Mouse (Mus musculus) C2C12 (cell line): ENCODE data around the gene 2900092C05Rik. TPM values are rescaled to one million over a fixed set of nuclear protein-coding genes. Genes with fewer than 3 reads are reported as not detected.

Source experiments
- H3K27me3 ChIP-seq: one replicate; pipeline ENCODE4 v1.6.1; 2011; ENCODE audit not compliant: control insufficient read depth, insufficient read depth, insufficient read length
- H3K36me3 ChIP-seq: one replicate; pipeline ENCODE4 v1.6.1; 2011; ENCODE audit not compliant: control insufficient read depth, insufficient read depth
- H3K4me3 ChIP-seq: one replicate; pipeline ENCODE4 v1.5.1; 2011; ENCODE audit warnings: mild to moderate bottlenecking, control low read depth; ENCODE audit not compliant: poor library complexity, insufficient read depth, severe bottlenecking
- H3K79me2 ChIP-seq: one replicate; pipeline ENCODE4 v1.6.1; 2011; ENCODE audit not compliant: control insufficient read depth, insufficient read depth
- H3K79me3 ChIP-seq: one replicate; pipeline ENCODE4 v1.6.1; 2011; ENCODE audit warnings: low read depth, control low read depth
- H3ac ChIP-seq: one replicate; pipeline ENCODE3; 2011; ENCODE audit warnings: low read depth; ENCODE audit not compliant: control insufficient read depth, insufficient read length
- CEBPB ChIP-seq: IDR thresholded peaks from one replicate; pipeline ENCODE4 v1.6.1; 2011; ENCODE audit warnings: low read depth, mild to moderate bottlenecking, control low read depth, moderate library complexity
- CTCF ChIP-seq: IDR thresholded peaks from one replicate; pipeline ENCODE4 v1.5.1; 2011; ENCODE audit not compliant: control insufficient read depth, insufficient read depth, insufficient read length
- FOSL1 ChIP-seq: IDR thresholded peaks from one replicate; pipeline ENCODE4 v1.8.0; 2011; ENCODE audit warnings: mild to moderate bottlenecking, low read length; ENCODE audit not compliant: poor library complexity, insufficient read depth, severe bottlenecking
- MAX ChIP-seq: IDR thresholded peaks from one replicate; pipeline ENCODE4 v1.6.1; 2011; ENCODE audit warnings: mild to moderate bottlenecking, control low read depth
- MYOD1 ChIP-seq: IDR thresholded peaks from one replicate; pipeline ENCODE4 v1.6.1; 2011; ENCODE audit warnings: low read depth; ENCODE audit not compliant: control insufficient read depth, insufficient read length
- MYOG ChIP-seq: IDR thresholded peaks from one replicate; pipeline ENCODE4 v1.6.1; 2011; ENCODE audit not compliant: control insufficient read depth, insufficient read length; ENCODE audit errors: extremely low read depth
- USF1 ChIP-seq: IDR thresholded peaks from one replicate; pipeline ENCODE4 v1.6.1; 2011; ENCODE audit warnings: low read depth, mild to moderate bottlenecking, control low read depth, moderate library complexity
- polyA plus RNA-seq: library from polyadenylated mRNA; unstranded; fragments of >200 nt; fragmentation: generic; extraction: Trizol; gene quantifications from one replicate; pipeline ENCODE4 v1.2.1, GENCODE M21; 2012; ENCODE audit warnings: missing spikeins

Gene 2900092C05Rik
- polyA plus RNA-seq, 1 experiment, result not detected

GRCm38 (mm10) chr7:12485956-12486355, 26.4 kb upstream of the 2900092C05Rik start:
- H3K79me3 ChIP-seq, result peaks cover 2% of the 10 kb centered on the region
- peaks cover 51% of the 10 kb centered on the region for H3K36me3 ChIP-seq
- no peaks in the 10 kb centered on the region for H3K27me3 ChIP-seq
- no peaks in the 10 kb centered on the region for H3K79me2 ChIP-seq
- no peak for TF ChIP-seq FOSL1
- H3ac ChIP-seq, result no peak overlapping the region
- H3K4me3 ChIP-seq, result no peak overlapping the region

GRCm38 (mm10) chr7:12486691-12487090, 25.6 kb upstream of the 2900092C05Rik start:
- no peaks in the 10 kb centered on the region for H3K79me2 ChIP-seq
- no peaks in the 10 kb centered on the region for H3K79me3 ChIP-seq
- no peak overlapping the region for H3ac ChIP-seq
- peaks cover 51% of the 10 kb centered on the region for H3K36me3 ChIP-seq
- H3K4me3 ChIP-seq, result no peak overlapping the region
- H3K27me3 ChIP-seq, result no peaks in the 10 kb centered on the region
- no peak for TF ChIP-seq CTCF
- TF ChIP-seq USF1, result no peak
- no peak for TF ChIP-seq MAX
- TF ChIP-seq CEBPB, result no peak
- TF ChIP-seq FOSL1, result no peak
- TF ChIP-seq MYOG, result no peak
- no peak for TF ChIP-seq MYOD1

DNA sequence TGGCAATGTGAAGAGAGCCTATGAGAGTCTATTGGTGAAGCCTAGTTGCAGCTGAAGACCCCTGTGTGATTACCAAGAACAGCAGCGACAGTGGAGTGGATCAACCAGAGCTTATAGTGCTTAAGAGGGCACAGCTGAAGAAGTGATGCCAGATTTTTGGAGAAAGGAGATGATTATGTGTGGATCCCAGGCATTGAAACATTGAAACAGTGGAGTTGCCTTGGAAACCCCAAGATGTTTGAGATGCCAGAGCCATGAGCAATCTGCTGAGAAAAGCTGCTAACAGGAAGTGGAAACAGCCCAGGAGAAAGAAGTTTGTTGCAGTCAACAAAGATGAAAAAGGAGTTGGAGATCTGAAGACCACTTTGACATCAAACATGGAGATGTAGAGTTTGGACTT, 1.4 kb upstream of the 2900092C05Rik start:
- no peaks in the 10 kb centered on the region for H3K79me2 ChIP-seq
- no peak overlapping the region for H3ac ChIP-seq
- H3K27me3 ChIP-seq, result no peaks in the 10 kb centered on the region
- TF ChIP-seq CTCF (no peak), USF1 (no peak), MYOD1 (no peak), MYOG (no peak), CEBPB (no peak), FOSL1 (no peak), MAX (no peak)
- no peaks in the 10 kb centered on the region for H3K36me3 ChIP-seq
- no peaks in the 10 kb centered on the region for H3K79me3 ChIP-seq
- no peak overlapping the region for H3K4me3 ChIP-seq

Other genes starting within 250 kb of the 2900092C05Rik start
- gene Vmn1r81, start 244.2 kb upstream of the 2900092C05Rik start, polyA plus RNA-seq, result not detected
- not detected for gene Vmn1r82, start 212.1 kb upstream of the 2900092C05Rik start, polyA plus RNA-seq
- not detected for gene Vmn1r83, start 183.0 kb upstream of the 2900092C05Rik start, polyA plus RNA-seq
- not detected for gene Vmn1r84, start 143.2 kb upstream of the 2900092C05Rik start, polyA plus RNA-seq
- 0.39 TPM for gene Zfp551, start 89.8 kb upstream of the 2900092C05Rik start, polyA plus RNA-seq
- 1.7 TPM for gene Zfp606, start 34.2 kb upstream of the 2900092C05Rik start, polyA plus RNA-seq
- gene Vmn2r53, start 96.3 kb downstream of the 2900092C05Rik start, polyA plus RNA-seq, result not detected
- not detected for gene Vmn2r54, start 127.8 kb downstream of the 2900092C05Rik start, polyA plus RNA-seq
- not detected for gene Vmn2r55, start 172.5 kb downstream of the 2900092C05Rik start, polyA plus RNA-seq
- not detected for gene Vmn2r56, start 222.5 kb downstream of the 2900092C05Rik start, polyA plus RNA-seq